Mouse (Mus musculus) central nervous system, embryonic 18 days (tissue): Measurements from ENCODE around the gene Dynlrb2. TPM values are rescaled to one million over a fixed set of nuclear protein-coding genes. Genes with fewer than 3 reads are reported as not detected.

Source experiments
- polyA plus RNA-seq: library from polyadenylated mRNA; depleted of rRNA; stranded (reverse); fragments of >200 nt; gene quantifications from 2 replicates; pipeline ENCODE4 v1.2.3, GENCODE M21; 2012; rRNA removed

Gene Dynlrb2
- polyA plus RNA-seq, result 10.5 and 15.8 TPM in 2 replicates

GRCm38 (mm10) chr8:116504477-116505120 is at the start of gene Dynlrb2:
Gene Dynlrb2 (plus strand): TSS chr8:116504974.

Other genes with a start within 250 kb of the Dynlrb2 start
- 2.4 and 2.5 TPM in 2 replicates for gene Cdyl2, start 228.0 kb downstream of the Dynlrb2 start, polyA plus RNA-seq